Mouse (Mus musculus) spleen, adult 2 months (tissue): ENCODE data around the gene Vmn1r155. TPM values are rescaled to one million over a fixed set of nuclear protein-coding genes. Genes with fewer than 3 reads are reported as not detected.
"Not testable (repeated sequence)": the region's sequence is repeated elsewhere in the genome, so short reads cannot be mapped to it uniquely, and the experiment has no call there.

Source experiments
- DNase-seq, 2 experiments: peaks; one replicate each; pipeline versions ENCODE4 v3.0.0 to v3.0.0-alpha.2; 2012 to 2021; ENCODE audit warnings: low spot score in 2 of 2, low read depth in 1 of 2
- H3K27ac ChIP-seq: fragments of 200-500 bp; 2 replicates; pipeline ENCODE4 v1.5.1; 2012; ENCODE audit warnings: low read length, inconsistent platforms; ENCODE audit not compliant: insufficient read depth
- H3K27me3 ChIP-seq: fragments of 200-500 bp; 2 replicates; pipeline ENCODE4 v1.6.1; 2012; ENCODE audit warnings: mild to moderate bottlenecking, moderate library complexity, low read length, inconsistent platforms; ENCODE audit not compliant: control insufficient read depth, insufficient read depth
- H3K36me3 ChIP-seq: fragments of 200-500 bp; 2 replicates; pipeline ENCODE4 v1.6.1; 2012; ENCODE audit warnings: mild to moderate bottlenecking, low read length, inconsistent platforms; ENCODE audit not compliant: control insufficient read depth, insufficient read depth
- H3K4me1 ChIP-seq: fragments of 200-500 bp; 2 replicates; pipeline ENCODE4 v1.6.1; 2011; ENCODE audit warnings: inconsistent platforms; ENCODE audit not compliant: control insufficient read depth, insufficient read depth, insufficient read length
- H3K4me3 ChIP-seq: fragments of 200-500 bp; 2 replicates; pipeline ENCODE4 v1.5.1; 2011; ENCODE audit warnings: mild to moderate bottlenecking, inconsistent platforms; ENCODE audit not compliant: insufficient read depth, insufficient read length; ENCODE audit errors: extremely low read depth
- WGBS: fragments of 180-500 bp; shearing (Covaris S2); methylation state at CpG from one replicate; pipeline ENCODE4 v1.1.7; 2018; 5-methylcytosine and 5-hydroxymethylcytosine counted together
- polyA plus RNA-seq: library from polyadenylated mRNA; depleted of rRNA; stranded (reverse); fragments of >200 nt; gene quantifications from 2 replicates; pipeline ENCODE4 v1.2.3, GENCODE M21; 2012; rRNA removed

The Vmn1r155 gene
- polyA plus RNA-seq, result not detected in 2 replicates

- not testable (repeated sequence) for H3K4me3 ChIP-seq, H3K27ac ChIP-seq, DNase-seq, H3K36me3 ChIP-seq, H3K27me3 ChIP-seq, H3K4me1 ChIP-seq
- WGBS, result no CpG with 5 or more reads among the region's 3 CpGs
Measured at GRCm38 (mm10) chr7:22657718-22658117, at the start of gene Vmn1r155. TSS of gene Vmn1r155 (plus strand) at chr7:22658018.

GRCm38 (mm10) chr7:22692217-22692616 is 34.4 kb downstream of the Vmn1r155 start, which contains the start of gene Gm8693:
TSS of gene Gm8693 (minus strand) at chr7:22692317.
- no CpG with 5 or more reads among the region's 2 CpGs for WGBS

More at GRCm38 (mm10) chr7:22692217-22692616, 34.4 kb downstream of the Vmn1r155 start, which contains the start of gene Gm8693:
- DNase-seq, H3K4me1 ChIP-seq, H3K27me3 ChIP-seq, H3K36me3 ChIP-seq, H3K27ac ChIP-seq, H3K4me3 ChIP-seq: not testable (repeated sequence)

Other genes starting within 250 kb of the Vmn1r155 start
- gene Vmn1r148, start 244.4 kb upstream of the Vmn1r155 start, polyA plus RNA-seq, result not detected in 2 replicates
- not detected in 2 replicates for gene Vmn1r149, start 219.8 kb upstream of the Vmn1r155 start, polyA plus RNA-seq
- not detected in 2 replicates for gene Gm10665, start 193.9 kb upstream of the Vmn1r155 start, polyA plus RNA-seq
- not detected in 2 replicates for gene Vmn1r151, start 158.3 kb upstream of the Vmn1r155 start, polyA plus RNA-seq
- not detected in 2 replicates for gene Vmn1r152, start 135.1 kb upstream of the Vmn1r155 start, polyA plus RNA-seq
- not detected in 2 replicates for gene Gm8677, start 123.1 kb upstream of the Vmn1r155 start, polyA plus RNA-seq
- gene Gm4201, start 92.7 kb upstream of the Vmn1r155 start, polyA plus RNA-seq, result not detected in 2 replicates
- gene Gm4565, start 69.9 kb upstream of the Vmn1r155 start, polyA plus RNA-seq, result not detected in 2 replicates
- gene Gm8693, start 34.3 kb downstream of the Vmn1r155 start, polyA plus RNA-seq, result not detected in 2 replicates
- gene Gm4567, start 61.7 kb downstream of the Vmn1r155 start, polyA plus RNA-seq, result not detected in 2 replicates
- not detected in 2 replicates for gene Vmn1r157, start 103.7 kb downstream of the Vmn1r155 start, polyA plus RNA-seq
- not detected in 2 replicates for gene Vmn1r158, start 132.8 kb downstream of the Vmn1r155 start, polyA plus RNA-seq
- not detected in 2 replicates for gene Vmn1r159, start 185.6 kb downstream of the Vmn1r155 start, polyA plus RNA-seq
- not detected in 2 replicates for gene Vmn1r160, start 213.2 kb downstream of the Vmn1r155 start, polyA plus RNA-seq